Mouse (Mus musculus) liver, postnatal 0 days (tissue): ENCODE data around the gene Sftpd. TPM values are rescaled to one million over a fixed set of nuclear protein-coding genes. Genes with fewer than 3 reads are reported as not detected.
A peak's percentile ranks its signal among the peaks of the same experiment; 100 is the strongest.

Experiments used
- ATAC-seq: fragments of 200-750 bp; cut with Nextera tagmentation; 2 replicates; pipeline ENCODE4 v1.8.0; 2017; ENCODE audit warnings: mild to moderate bottlenecking, moderate library complexity
- DNase-seq: peaks from one replicate; pipeline ENCODE4 v3.0.0-alpha.2; 2016
- H3K27ac ChIP-seq: fragments of 300-500 bp; sonication (generic); 2 replicates; pipeline ENCODE4 v1.5.1; 2014; ENCODE audit warnings: antibody characterized with exemption, moderate library complexity, mild to moderate bottlenecking, low read depth
- H3K27me3 ChIP-seq: fragments of 300-500 bp; sonication (generic); 2 replicates; pipeline ENCODE4 v1.6.1; 2014; ENCODE audit warnings: low read length, control low read depth, mixed read lengths; ENCODE audit not compliant: insufficient read depth
- H3K36me3 ChIP-seq: fragments of 300-500 bp; sonication (generic); replicated peaks from 2 replicates; pipeline ENCODE4 v1.6.1; 2014; ENCODE audit warnings: mild to moderate bottlenecking, control low read depth, low read length, moderate library complexity, mixed read lengths; ENCODE audit not compliant: insufficient read depth
- H3K4me1 ChIP-seq: fragments of 300-500 bp; sonication (generic); 2 replicates; pipeline ENCODE4 v1.6.1; 2014; ENCODE audit warnings: antibody characterized with exemption, mild to moderate bottlenecking, control low read depth; ENCODE audit not compliant: insufficient read depth
- H3K4me2 ChIP-seq: fragments of 300-500 bp; sonication (generic); 2 replicates; pipeline ENCODE4 v1.6.1; 2014; ENCODE audit warnings: low read depth, mild to moderate bottlenecking, low read length, moderate library complexity, mixed read lengths
- H3K4me3 ChIP-seq: fragments of 300-500 bp; sonication (generic); 2 replicates; pipeline ENCODE4 v1.5.1; 2014; ENCODE audit warnings: low read depth, low read length
- H3K9ac ChIP-seq: fragments of 300-500 bp; sonication (generic); replicated peaks from 2 replicates; pipeline ENCODE4 v1.6.1; 2014; ENCODE audit warnings: mild to moderate bottlenecking, moderate library complexity
- H3K9me3 ChIP-seq: fragments of 300-500 bp; sonication (generic); 2 replicates; pipeline ENCODE4 v1.6.1; 2016; ENCODE audit warnings: mild to moderate bottlenecking, control low read depth, low read length, mixed read lengths
- CTCF ChIP-seq: sonication (generic); IDR thresholded peaks from 2 replicates; pipeline ENCODE4 v1.5.1; 2016; ENCODE audit warnings: antibody characterized with exemption, low read depth
- EP300 ChIP-seq: IDR thresholded peaks from 2 replicates; pipeline ENCODE4 v1.6.1; 2016; ENCODE audit warnings: antibody characterized with exemption, low read depth, mild to moderate bottlenecking
- WGBS: fragments of 180-500 bp; shearing (Covaris S2); extraction: QIAGEN DNeasy Blood & Tissue Kit; methylation state at CpG from one replicate; pipeline ENCODE4 v1.1.7; 2014; ENCODE audit not compliant: insufficient replicate concordance; 5-methylcytosine and 5-hydroxymethylcytosine counted together
- polyA plus RNA-seq: library from polyadenylated mRNA; unstranded; fragments of >200 nt; fragmentation: Nextera tagmentation; extraction: Ambion mirVana; gene quantifications from 2 replicates; pipeline ENCODE4 v1.2.1, GENCODE M21; 2015

Sftpd gene
- polyA plus RNA-seq, 1 experiment from 2014 or later, result 1.9 TPM

DNA sequence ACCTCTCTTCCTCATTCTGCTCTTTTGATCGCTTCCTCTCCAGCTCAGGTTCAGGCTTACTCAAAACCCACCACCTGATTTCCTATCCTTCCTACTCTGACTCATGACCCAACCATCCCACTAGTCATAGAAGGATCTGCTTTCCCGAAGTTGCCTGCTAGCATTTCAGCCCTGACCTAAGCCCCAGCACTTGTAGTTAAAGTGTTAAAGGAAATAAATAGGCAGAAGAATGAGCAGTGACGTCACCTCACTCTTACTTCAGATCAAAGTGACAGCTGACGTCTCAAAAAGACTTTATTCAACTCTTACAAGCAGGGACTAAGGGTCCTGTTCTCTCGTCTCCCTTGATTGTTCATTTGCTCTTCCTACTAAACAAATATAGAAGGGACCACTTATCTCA, 17.7 kb downstream of the Sftpd start:
- Histone ChIP-seq H3K27ac (no peak overlapping the region), H3K9me3 (no peaks in the 10 kb centered on the region), H3K4me2 (no peak overlapping the region), H3K4me3 (no peak overlapping the region), H3K4me1 (no peaks in the 10 kb centered on the region), H3K36me3 (no peaks in the 10 kb centered on the region), H3K9ac (no peak overlapping the region), H3K27me3 (no peaks in the 10 kb centered on the region)
- TF ChIP-seq EP300, result no peak
- ATAC-seq (no peak), DNase-seq (no peak)
- WGBS, result 32% methylated on average over 5 of the region's 5 CpGs

GRCm38 (mm10) chr14:41162663-41163062, 22.3 kb downstream of the Sftpd start:
- peak; percentile 57 for ATAC-seq
- TF ChIP-seq EP300, result no peak
- TF ChIP-seq CTCF, result peak; percentile 83
- Histone ChIP-seq H3K9me3 (no peaks in the 10 kb centered on the region), H3K4me3 (no peak overlapping the region), H3K4me1 (0 out of 2 replicates have a peak, but pooled peaks cover 5% of the 10 kb centered on the region), H3K4me2 (no peak overlapping the region), H3K36me3 (no peaks in the 10 kb centered on the region), H3K27me3 (no peaks in the 10 kb centered on the region), H3K27ac (no peak overlapping the region), H3K9ac (no peak overlapping the region)
- peak; percentile 65 for DNase-seq
- WGBS, result 19% methylated on average over 2 of the region's 2 CpGs

GRCm38 (mm10) chr14:41160743-41161142, 24.2 kb downstream of the Sftpd start:
- H3K4me1 ChIP-seq, result 0 out of 2 replicates have a peak, but pooled peaks cover 5% of the 10 kb centered on the region
- H3K4me3 ChIP-seq, result no peak overlapping the region
- ATAC-seq (peak; percentile 91), DNase-seq (peak; percentile 27)
- no peak overlapping the region for H3K4me2 ChIP-seq
- TF ChIP-seq EP300, result peak; percentile 70; the same call in 1 of the 2 replicates
- TF ChIP-seq CTCF, result no peak
- H3K9me3 ChIP-seq, result no peaks in the 10 kb centered on the region
- H3K27me3 ChIP-seq, result no peaks in the 10 kb centered on the region
- H3K36me3 ChIP-seq, result no peaks in the 10 kb centered on the region
- WGBS, result 29% methylated on average over 1 of the region's 1 CpGs
- H3K27ac ChIP-seq, result peak overlapping the region; percentile 71
- H3K9ac ChIP-seq, result no peak overlapping the region

GRCm38 (mm10) chr14:41160076-41160475, 24.9 kb downstream of the Sftpd start:
- TF ChIP-seq CTCF, result no peak
- TF ChIP-seq EP300, result no peak
- Histone ChIP-seq H3K27ac (peak overlapping the region; percentile 71), H3K27me3 (no peaks in the 10 kb centered on the region), H3K4me3 (no peak overlapping the region), H3K36me3 (no peaks in the 10 kb centered on the region), H3K4me2 (no peak overlapping the region), H3K9ac (no peak overlapping the region), H3K4me1 (0 out of 2 replicates have a peak, but pooled peaks cover 5% of the 10 kb centered on the region), H3K9me3 (no peaks in the 10 kb centered on the region)
- DNase-seq (no peak), ATAC-seq (no peak)
- 64% methylated on average over 4 of the region's 4 CpGs for WGBS

GRCm38 (mm10) chr14:41151220-41151898, 33.6 kb downstream of the Sftpd start, which contains the start of gene Mbl1:
Gene Mbl1 (plus strand): TSS chr14:41151458.
- 61% methylated on average over 7 of the region's 7 CpGs for WGBS
- peak within 1 kb of the TSS; percentile 81 for H3K27ac ChIP-seq
- peak; percentile 91 for ATAC-seq
- no peaks in the 10 kb centered on the region for H3K27me3 ChIP-seq
- no peaks in the 10 kb centered on the region for H3K36me3 ChIP-seq
- H3K4me3 ChIP-seq, result peak within 1 kb of the TSS; percentile 33
- 0 out of 2 replicates have a peak, but pooled peaks cover 2% of the 10 kb centered on the region for H3K4me1 ChIP-seq
- H3K9ac ChIP-seq, result peak within 1 kb of the TSS; percentile 32; the same call in 1 of the 2 replicates
- DNase-seq, result peak; percentile 26
- TF ChIP-seq CTCF (no peak), EP300 (peak; percentile 43; the same call in 1 of the 2 replicates)
- no peaks in the 10 kb centered on the region for H3K9me3 ChIP-seq
- H3K4me2 ChIP-seq, result peak within 1 kb of the TSS; percentile 54

- Histone ChIP-seq H3K4me1 (no peaks in the 10 kb centered on the region), H3K27me3 (no peaks in the 10 kb centered on the region), H3K36me3 (no peaks in the 10 kb centered on the region), H3K4me2 (no peak overlapping the region), H3K9me3 (no peaks in the 10 kb centered on the region), H3K4me3 (no peak overlapping the region), H3K27ac (no peak overlapping the region), H3K9ac (no peak overlapping the region)
- ATAC-seq, result no peak
- TF ChIP-seq CTCF (no peak), EP300 (no peak)
- DNase-seq, result no peak
- WGBS, result 77% methylated on average over 2 of the region's 2 CpGs
These were observed 37.6 kb downstream of the Sftpd start for GRCm38 (mm10) chr14:41147356-41147755.
